Mouse (Mus musculus) E14TG2a.4 (cell line): Measurements from ENCODE around the gene S100a5.

ENCODE experiments used
- CTCF ChIP-seq: conservative IDR thresholded peaks from 2 replicates; pipeline ENCODE4 v1.5.1; 2014; ENCODE audit warnings: low read length
- NANOG ChIP-seq: IDR thresholded peaks from 2 replicates; pipeline ENCODE4 v1.6.1; 2014; ENCODE audit warnings: borderline replicate concordance, low read length, mixed read lengths
- POU5F1 ChIP-seq: IDR thresholded peaks from 2 replicates; pipeline ENCODE4 v1.6.1; 2014; ENCODE audit warnings: low read length, borderline replicate concordance

DNA sequence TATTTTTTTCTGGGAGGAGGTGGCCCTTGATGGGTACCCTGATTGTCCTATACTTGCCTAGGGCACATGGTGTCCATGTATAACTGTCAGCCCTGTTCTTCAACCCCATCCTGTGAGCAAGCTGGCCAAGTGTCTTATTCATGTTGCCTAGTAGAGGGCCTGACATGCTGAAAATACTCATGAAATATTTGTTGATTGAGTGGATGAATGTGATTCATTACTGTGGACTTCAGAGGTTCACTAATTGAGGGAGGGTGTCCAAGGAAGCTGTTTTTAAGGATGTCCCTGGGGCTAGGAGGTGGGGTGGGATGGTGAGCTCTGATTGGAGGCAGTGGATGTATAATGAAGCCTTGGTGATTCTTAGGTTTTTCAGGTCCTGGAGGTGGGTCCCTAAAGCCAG is 45.4 kb downstream of the S100a5 start, which contains the start of gene S100a7a:
- no peak for TF ChIP-seq CTCF
- TF ChIP-seq NANOG, result no peak
- TF ChIP-seq POU5F1, result no peak
